Mouse (Mus musculus) MEL (cell line): Measurements from ENCODE around the gene Nenf. TPM values are rescaled to one million over a fixed set of nuclear protein-coding genes. Genes with fewer than 3 reads are reported as not detected.

Source experiments
- DNase-seq: peaks from one replicate; pipeline ENCODE4 v3.0.0; 2011; ENCODE audit warnings: low read depth, low spot score
- H3K27ac ChIP-seq: 2 replicates; pipeline ENCODE4 v1.5.1; 2012; ENCODE audit warnings: low read depth, mild to moderate bottlenecking, control low read depth, low read length, moderate library complexity; ENCODE audit not compliant: control insufficient read depth
- H3K27me3 ChIP-seq, 2 experiments: fragments of 150-350 bp in 1 of 2; sonication (generic) in 1 of 2; 2 replicates each; pipeline ENCODE4 v1.6.1; 2012; ENCODE audit warnings: low read length in 2 of 2, mild to moderate bottlenecking in 2 of 2, improper control_type of control experiment in 1 of 2, moderate library complexity in 1 of 2; ENCODE audit not compliant: insufficient read depth in 2 of 2, control insufficient read depth in 1 of 2
- H3K36me3 ChIP-seq, 2 experiments: 2 replicates each; pipeline ENCODE4 v1.6.1; 2012 to 2014; ENCODE audit warnings: low read length in 2 of 2, improper control_type of control experiment in 1 of 2, inconsistent platforms in 1 of 2, mild to moderate bottlenecking in 1 of 2; ENCODE audit not compliant: insufficient read depth in 2 of 2, control insufficient read depth in 1 of 2
- H3K4me1 ChIP-seq, 2 experiments: fragments of 150-350 bp in 1 of 2; sonication (generic) in 1 of 2; 2 replicates each; pipeline ENCODE4 v1.6.1; 2012; ENCODE audit warnings: low read length in 2 of 2, improper control_type of control experiment in 1 of 2, mild to moderate bottlenecking in 1 of 2; ENCODE audit not compliant: insufficient read depth in 2 of 2, control insufficient read depth in 1 of 2
- H3K4me3 ChIP-seq, 2 experiments: fragments of 150-350 bp in 1 of 2; sonication (generic) in 1 of 2; 2 replicates each; pipeline ENCODE4 v1.5.1; 2012; ENCODE audit warnings: low read depth in 2 of 2, low read length in 2 of 2, mild to moderate bottlenecking in 2 of 2, moderate library complexity in 2 of 2, control low read depth in 1 of 2, improper control_type of control experiment in 1 of 2; ENCODE audit not compliant: control insufficient read depth in 1 of 2, insufficient read depth in 1 of 2
- H3K79me2 ChIP-seq: 2 replicates; pipeline ENCODE4 v1.6.1; 2012; ENCODE audit warnings: mild to moderate bottlenecking, low read length, moderate library complexity; ENCODE audit not compliant: control insufficient read depth, poor library complexity, insufficient read depth
- H3K9ac ChIP-seq: 2 replicates; pipeline ENCODE4 v1.6.1; 2012; ENCODE audit warnings: low read depth, mild to moderate bottlenecking, control low read depth, low read length, moderate library complexity; ENCODE audit not compliant: control insufficient read depth, poor library complexity, severe bottlenecking
- H3K9me3 ChIP-seq: fragments of 150-350 bp; sonication (generic); replicated peaks from 2 replicates; pipeline ENCODE4 v1.6.1; 2012; ENCODE audit warnings: mild to moderate bottlenecking, low read length, improper control_type of control experiment, moderate library complexity; ENCODE audit not compliant: insufficient read depth
- E2F4 ChIP-seq: IDR thresholded peaks from 2 replicates; pipeline ENCODE4 v1.6.1; 2011; ENCODE audit warnings: low read depth, low read length, improper control_type of control experiment, borderline replicate concordance
- EP300 ChIP-seq, 2 experiments: IDR thresholded peaks; 2 replicates each; pipeline ENCODE4 v1.6.1; 2011; ENCODE audit warnings: improper control_type of control experiment in 2 of 2, low read length in 2 of 2, low read depth in 1 of 2, mild to moderate bottlenecking in 1 of 2
- ETS1 ChIP-seq: IDR thresholded peaks from 2 replicates; pipeline ENCODE4 v1.6.1; 2012; ENCODE audit warnings: low read depth, mild to moderate bottlenecking, inconsistent platforms, low read length, improper control_type of control experiment, moderate library complexity
- GABPA ChIP-seq: IDR thresholded peaks from 2 replicates; pipeline ENCODE4 v1.6.1; 2012; ENCODE audit warnings: low read depth, mild to moderate bottlenecking, inconsistent platforms, low read length, improper control_type of control experiment, moderate library complexity
- HCFC1 ChIP-seq: IDR thresholded peaks from 2 replicates; pipeline ENCODE4 v1.6.1; 2012; ENCODE audit warnings: low read depth, mild to moderate bottlenecking, inconsistent platforms, low read length, improper control_type of control experiment, moderate library complexity
- MAFK ChIP-seq: IDR thresholded peaks from 2 replicates; pipeline ENCODE4 v1.6.1; 2011; ENCODE audit warnings: low read depth, mild to moderate bottlenecking, low read length, improper control_type of control experiment, borderline replicate concordance
- MAX ChIP-seq: IDR thresholded peaks from 2 replicates; pipeline ENCODE4 v1.6.1; 2011; ENCODE audit warnings: low read length, improper control_type of control experiment
- MAZ ChIP-seq: IDR thresholded peaks from 2 replicates; pipeline ENCODE4 v1.6.1; 2012; ENCODE audit warnings: low read depth, mild to moderate bottlenecking, inconsistent platforms, low read length, improper control_type of control experiment
- MEF2A ChIP-seq: IDR thresholded peaks from 2 replicates; pipeline ENCODE4 v1.6.1; 2014; ENCODE audit warnings: low read depth, mild to moderate bottlenecking, inconsistent platforms, low read length, improper control_type of control experiment; ENCODE audit not compliant: poor library complexity, insufficient replicate concordance, severe bottlenecking; ENCODE audit errors: extremely low read depth
- NELFE ChIP-seq: IDR thresholded peaks from 2 replicates; pipeline ENCODE4 v1.6.1; 2011; ENCODE audit warnings: low read depth, low read length, improper control_type of control experiment
- NRF1 ChIP-seq: IDR thresholded peaks from 2 replicates; pipeline ENCODE4 v1.6.1; 2014; ENCODE audit warnings: low read depth, mild to moderate bottlenecking, inconsistent platforms, low read length, improper control_type of control experiment, moderate library complexity; ENCODE audit not compliant: poor library complexity, insufficient read depth, severe bottlenecking
- RCOR1 ChIP-seq: IDR thresholded peaks from 2 replicates; pipeline ENCODE4 v1.6.1; 2012; ENCODE audit warnings: low read depth, mild to moderate bottlenecking, inconsistent platforms, low read length, improper control_type of control experiment
- SIN3A ChIP-seq: IDR thresholded peaks from 2 replicates; pipeline ENCODE4 v1.6.1; 2012; ENCODE audit warnings: low read length, improper control_type of control experiment, inconsistent platforms
- SMC3 ChIP-seq: IDR thresholded peaks from 2 replicates; pipeline ENCODE4 v1.6.1; 2011; ENCODE audit warnings: low read depth, low read length, improper control_type of control experiment
- TBP ChIP-seq: IDR thresholded peaks from 2 replicates; pipeline ENCODE4 v1.8.0; 2011; ENCODE audit warnings: low read depth, low read length, improper control_type of control experiment
- TCF12 ChIP-seq: IDR thresholded peaks from 2 replicates; pipeline ENCODE4 v1.6.1; 2014; ENCODE audit warnings: low read depth, mild to moderate bottlenecking, inconsistent platforms, low read length, improper control_type of control experiment, moderate library complexity
- USF1 ChIP-seq: IDR thresholded peaks from 2 replicates; pipeline ENCODE4 v1.6.1; 2014; ENCODE audit warnings: low read depth, mild to moderate bottlenecking, inconsistent platforms, low read length, improper control_type of control experiment, moderate library complexity
- USF2 ChIP-seq, 2 experiments: IDR thresholded peaks; 2 replicates each; pipeline ENCODE4 v1.6.1; 2011 to 2012; ENCODE audit warnings: improper control_type of control experiment in 2 of 2, low read length in 2 of 2, borderline replicate concordance in 1 of 2, inconsistent platforms in 1 of 2, low read depth in 1 of 2, mild to moderate bottlenecking in 1 of 2; ENCODE audit not compliant: insufficient read depth in 1 of 2
- ZMIZ1 ChIP-seq: IDR thresholded peaks from 2 replicates; pipeline ENCODE4 v1.6.1; 2012; ENCODE audit warnings: low read depth, mild to moderate bottlenecking, inconsistent platforms, low read length, improper control_type of control experiment, moderate library complexity
- polyA plus RNA-seq, 2 experiments: library from polyadenylated mRNA; stranded (reverse) in 1 of 2; unstranded in 1 of 2; fragments of >175 nt in 1 of 2; fragments of >200 nt in 1 of 2; gene quantifications; 2 replicates each; pipeline versions ENCODE4 v1.2.1 to v1.2.4; 2012; ENCODE audit warnings: low replicate concordance in 2 of 2, low read depth in 1 of 2; ENCODE audit not compliant: insufficient read length in 2 of 2, insufficient read depth in 1 of 2, missing spikeins in 1 of 2
- total RNA-seq: library from RNA; depleted of rRNA; stranded (reverse); fragments of 300-350 nt; gene quantifications from 2 replicates; pipeline ENCODE4 v1.2.3, GENCODE M21; 2012

Gene Nenf
- total and polyA plus RNA-seq, 3 experiments = 49.4 to 53.2 TPM; not detected in 1

DNA sequence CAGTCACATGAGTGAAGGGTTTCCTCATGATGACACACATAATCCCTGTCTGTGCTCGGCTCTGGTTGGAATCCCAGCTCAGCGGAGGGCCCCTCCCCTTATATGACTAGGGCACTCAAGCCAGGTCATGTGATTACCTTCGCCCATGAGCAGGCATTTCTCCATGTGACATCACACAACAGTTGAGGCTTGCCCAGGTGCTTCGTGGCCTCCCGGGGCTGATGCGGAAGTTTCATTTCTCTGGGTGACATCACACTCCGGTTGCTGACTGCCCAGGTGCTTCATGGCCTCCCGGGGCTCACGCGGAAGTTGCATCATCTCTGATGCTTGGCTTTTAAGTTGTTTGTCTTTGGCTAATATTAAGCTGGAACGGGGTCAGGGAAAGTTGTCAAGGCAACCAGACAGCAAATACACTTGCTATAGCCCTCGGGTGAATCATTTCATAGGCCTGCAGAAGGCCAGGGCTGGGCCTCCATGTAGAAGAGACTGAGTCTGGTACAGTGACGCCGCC lies 40.4 kb downstream of the Nenf start:
- Histone ChIP-seq H3K9me3 (no peaks in the 10 kb centered on the region), H3K27ac (no peak overlapping the region)

DNA sequence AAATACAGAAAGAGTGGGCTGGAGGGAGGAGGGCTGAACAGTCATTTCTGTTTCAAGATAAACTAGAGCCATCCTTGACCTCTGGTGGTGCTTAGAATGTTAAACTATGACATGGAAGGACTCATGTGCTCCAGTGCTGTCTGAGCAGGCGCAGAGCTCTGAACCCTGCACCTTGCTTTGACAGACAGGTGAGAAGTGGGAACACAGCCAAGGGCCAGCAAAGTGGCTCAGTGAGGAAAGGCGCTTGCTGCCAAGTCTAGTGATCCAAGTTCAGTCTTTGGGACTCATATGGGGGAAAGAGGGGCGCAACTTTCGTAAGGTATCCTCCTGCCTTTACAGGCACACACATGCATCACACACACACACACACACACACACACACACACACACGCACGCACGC lies 41.8 kb downstream of the Nenf start:
- no peak for DNase-seq
- no peaks in the 10 kb centered on the region for H3K9me3 ChIP-seq
- H3K4me3 ChIP-seq = no peak overlapping the region
- TF ChIP-seq MAZ (no peak), E2F4 (no peak), SMC3 (no peak), TBP (no peak), RCOR1 (no peak), NRF1 (no peak), MEF2A (no peak), USF2 (IDR thresholded peaks at IDR 0.05; ENCODE audit: borderline replicate concordance in 1 of 2, insufficient read depth in 1 of 2, low read depth in 1 of 2, low read length in 2 of 2) (no peak), USF1 (no peak), GABPA (no peak), MAX (no peak), NELFE (no peak), MAFK (no peak), ETS1 (no peak), HCFC1 (no peak), EP300 (IDR thresholded peaks at IDR 0.05; ENCODE audit: low read depth in 1 of 2, low read length in 2 of 2) (no peak), TCF12 (no peak)
- H3K27ac ChIP-seq = no peak overlapping the region
- peaks cover 0 to 9% of the 10 kb centered on the region in 2 experiments; a peak in 2 of 4 replicates for H3K27me3 ChIP-seq
- no peak overlapping the region for H3K9ac ChIP-seq
- H3K4me1 ChIP-seq = no peaks in the 10 kb centered on the region
- H3K36me3 ChIP-seq = no peaks in the 10 kb centered on the region
- H3K79me2 ChIP-seq = no peaks in the 10 kb centered on the region

More for the DNA sequence above, 40.4 kb downstream of the Nenf start:
- Histone ChIP-seq H3K4me3 (no peak overlapping the region), H3K36me3 (no peaks in the 10 kb centered on the region), H3K27me3 (peaks cover 0 to under 1% of the 10 kb centered on the region in 2 experiments; a peak in 2 of 4 replicates), H3K4me1 (no peaks in the 10 kb centered on the region), H3K9ac (no peak overlapping the region)
- DNase-seq = no peak
- TF ChIP-seq ETS1 = peak; percentile 40; the same call in 1 of the 2 replicates
- peak; percentile 73; the same call in 1 of the 2 replicates for TF ChIP-seq USF1
- no peak for TF ChIP-seq ZMIZ1
- TF ChIP-seq SIN3A = no peak
- no peak for TF ChIP-seq GABPA
- TF ChIP-seq RCOR1 = no peak
- TF ChIP-seq TBP = no peak
- TF ChIP-seq TCF12 = peak; percentile 17; the same call in 1 of the 2 replicates
- TF ChIP-seq, all 39 proteins: peak for 3
- H3K79me2 ChIP-seq = no peaks in the 10 kb centered on the region
